Mouse (Mus musculus): Measurements from ENCODE around the gene Catsperz. TPM values are rescaled to one million over a fixed set of nuclear protein-coding genes. Genes with fewer than 3 reads are reported as not detected.

Gene Catsperz
- polyA plus RNA-seq, 1 experiment from 2014 or later = 0.73 TPM

- peaks cover 45% of the 10 kb centered on the region for H3K36me3 ChIP-seq
- H3K27me3 ChIP-seq = no peaks in the 10 kb centered on the region
- WGBS (ENCODE audit: insufficient replicate concordance) = 82% methylated on average over 10 of the region's 10 CpGs
- H3K27ac ChIP-seq = no peak overlapping the region
- DNase-seq (no peak), ATAC-seq (ENCODE audit: low read depth) (no peak)
- H3K4me2 ChIP-seq = no peak overlapping the region
- H3K4me1 ChIP-seq (replicated peaks) = peaks cover 20% of the 10 kb centered on the region
- H3K9ac ChIP-seq = no peak overlapping the region
- H3K4me3 ChIP-seq (replicated peaks) = no peak overlapping the region
- H3K9me3 ChIP-seq (replicated peaks) = no peaks in the 10 kb centered on the region
These were observed 31.3 kb upstream of the Catsperz start for GRCm38 (mm10) chr19:6956461-6956860.

GRCm38 (mm10) chr19:6955424-6955823 lies 30.2 kb upstream of the Catsperz start:
- DNase-seq (no peak), ATAC-seq (ENCODE audit: low read depth) (no peak)
- H3K4me3 ChIP-seq (replicated peaks) = no peak overlapping the region
- H3K9me3 ChIP-seq (replicated peaks) = no peaks in the 10 kb centered on the region
- peaks cover 25% of the 10 kb centered on the region for H3K4me1 ChIP-seq (replicated peaks)
- H3K9ac ChIP-seq = no peak overlapping the region
- no peak overlapping the region for H3K27ac ChIP-seq
- WGBS (ENCODE audit: insufficient replicate concordance) = 79% methylated on average over 7 of the region's 7 CpGs
- peaks cover 39% of the 10 kb centered on the region for H3K36me3 ChIP-seq
- no peak overlapping the region for H3K4me2 ChIP-seq
- no peaks in the 10 kb centered on the region for H3K27me3 ChIP-seq

- H3K4me2 ChIP-seq = no peak overlapping the region
- no peak overlapping the region for H3K4me3 ChIP-seq (replicated peaks)
- WGBS (ENCODE audit: insufficient replicate concordance) = 75% methylated on average over 9 of the region's 9 CpGs
- H3K4me1 ChIP-seq (replicated peaks) = peaks cover 39% of the 10 kb centered on the region
- no peak overlapping the region for H3K9ac ChIP-seq
- no peak for DNase-seq
- H3K27ac ChIP-seq = no peak overlapping the region
- no peaks in the 10 kb centered on the region for H3K27me3 ChIP-seq
- H3K36me3 ChIP-seq = peaks cover 29% of the 10 kb centered on the region
- H3K9me3 ChIP-seq (replicated peaks) = no peaks in the 10 kb centered on the region
- no peak for ATAC-seq (ENCODE audit: low read depth)
These were observed 28.9 kb upstream of the Catsperz start for GRCm38 (mm10) chr19:6954046-6954445.

- peak overlapping the region; percentile 93 for H3K27ac ChIP-seq
- H3K9ac ChIP-seq = peak overlapping the region; percentile 82
- peak overlapping the region; percentile 74 for H3K4me3 ChIP-seq (replicated peaks)
- ATAC-seq (ENCODE audit: low read depth) (0 out of 2 replicates have a peak, but pooled peaks have one; percentile 3), DNase-seq (no peak)
- no peaks in the 10 kb centered on the region for H3K27me3 ChIP-seq
- H3K4me2 ChIP-seq = peak overlapping the region; percentile 92
- peaks cover 17% of the 10 kb centered on the region for H3K36me3 ChIP-seq
- WGBS (ENCODE audit: insufficient replicate concordance) = 0% methylated on average over 3 of the region's 3 CpGs
- no peaks in the 10 kb centered on the region for H3K9me3 ChIP-seq (replicated peaks)
- H3K4me1 ChIP-seq (replicated peaks) = peaks cover 51% of the 10 kb centered on the region
These were observed 27.5 kb upstream of the Catsperz start for GRCm38 (mm10) chr19:6952712-6953037.

GRCm38 (mm10) chr19:6951994-6952711 lies 27.0 kb upstream of the Catsperz start:
- H3K27me3 ChIP-seq = no peaks in the 10 kb centered on the region
- 3% methylated on average over 31 of the region's 31 CpGs for WGBS (ENCODE audit: insufficient replicate concordance)
- H3K9ac ChIP-seq = peak overlapping the region; percentile 82
- H3K4me1 ChIP-seq (replicated peaks) = peaks cover 51% of the 10 kb centered on the region
- H3K9me3 ChIP-seq (replicated peaks) = no peaks in the 10 kb centered on the region
- DNase-seq (peak; percentile 54), ATAC-seq (ENCODE audit: low read depth) (peak; percentile 45)
- peaks cover 14% of the 10 kb centered on the region for H3K36me3 ChIP-seq
- peak overlapping the region; percentile 74 for H3K4me3 ChIP-seq (replicated peaks)
- peak overlapping the region; percentile 93 for H3K27ac ChIP-seq
- H3K4me2 ChIP-seq = peak overlapping the region; percentile 92

GRCm38 (mm10) chr19:6951381-6951968 lies 26.3 kb upstream of the Catsperz start:
- peak; percentile 84 for DNase-seq
- H3K4me1 ChIP-seq (replicated peaks) = peaks cover 51% of the 10 kb centered on the region
- no peaks in the 10 kb centered on the region for H3K27me3 ChIP-seq
- peak; percentile 74 for ATAC-seq (ENCODE audit: low read depth)
- H3K4me3 ChIP-seq (replicated peaks) = peak overlapping the region; percentile 74
- peak overlapping the region; percentile 93 for H3K27ac ChIP-seq
- H3K9ac ChIP-seq = peak overlapping the region; percentile 82
- peak overlapping the region; percentile 92 for H3K4me2 ChIP-seq
- no peaks in the 10 kb centered on the region for H3K9me3 ChIP-seq (replicated peaks)
- peaks cover 14% of the 10 kb centered on the region for H3K36me3 ChIP-seq
- WGBS (ENCODE audit: insufficient replicate concordance) = under 1% methylated on average over 35 of the region's 35 CpGs

- ATAC-seq (ENCODE audit: low read depth) (peak; percentile 39), DNase-seq (peak; percentile 43)
- peak overlapping the region; percentile 92 for H3K4me2 ChIP-seq
- peaks cover 51% of the 10 kb centered on the region for H3K4me1 ChIP-seq (replicated peaks)
- H3K9ac ChIP-seq = peak overlapping the region; percentile 82
- H3K27ac ChIP-seq = peak overlapping the region; percentile 93
- no peaks in the 10 kb centered on the region for H3K27me3 ChIP-seq
- H3K36me3 ChIP-seq = peaks cover 14% of the 10 kb centered on the region
- WGBS (ENCODE audit: insufficient replicate concordance) = under 1% methylated on average over 28 of the region's 28 CpGs
- no peaks in the 10 kb centered on the region for H3K9me3 ChIP-seq (replicated peaks)
- peak overlapping the region; percentile 74 for H3K4me3 ChIP-seq (replicated peaks)
These were observed 25.5 kb upstream of the Catsperz start for GRCm38 (mm10) chr19:6950613-6951153.

GRCm38 (mm10) chr19:6949951-6950350 lies 24.8 kb upstream of the Catsperz start:
- peaks cover 55% of the 10 kb centered on the region for H3K4me1 ChIP-seq (replicated peaks)
- ATAC-seq (ENCODE audit: low read depth) = no peak
- 65% methylated on average over 5 of the region's 5 CpGs for WGBS (ENCODE audit: insufficient replicate concordance)
- no peak for DNase-seq
- peak overlapping the region; percentile 82 for H3K9ac ChIP-seq
- peak overlapping the region; percentile 93 for H3K27ac ChIP-seq
- peaks cover 12% of the 10 kb centered on the region for H3K36me3 ChIP-seq
- H3K4me2 ChIP-seq = peak overlapping the region; percentile 92
- no peaks in the 10 kb centered on the region for H3K9me3 ChIP-seq (replicated peaks)
- H3K4me3 ChIP-seq (replicated peaks) = peak overlapping the region; percentile 74
- no peaks in the 10 kb centered on the region for H3K27me3 ChIP-seq

- Histone ChIP-seq H3K9ac (peak overlapping the region; percentile 3; the same call in 1 of the 2 replicates), H3K4me2 (peak overlapping the region; percentile 92)
- WGBS (ENCODE audit: insufficient replicate concordance) = 80% methylated on average over 5 of the region's 5 CpGs
These were observed 24.4 kb upstream of the Catsperz start for GRCm38 (mm10) chr19:6949532-6949931.

GRCm38 (mm10) chr19:6948186-6948585 lies 23.0 kb upstream of the Catsperz start:
- H3K4me2 ChIP-seq = no peak overlapping the region
- WGBS (ENCODE audit: insufficient replicate concordance) = 70% methylated on average over 4 of the region's 4 CpGs
- DNase-seq = no peak
- H3K9me3 ChIP-seq (replicated peaks) = no peaks in the 10 kb centered on the region
- peaks cover 57% of the 10 kb centered on the region for H3K4me1 ChIP-seq (replicated peaks)
- ATAC-seq (ENCODE audit: low read depth) = no peak
- no peaks in the 10 kb centered on the region for H3K27me3 ChIP-seq
- peaks cover 13% of the 10 kb centered on the region; the same call in 1 of the 2 replicates for H3K36me3 ChIP-seq
- no peak overlapping the region for H3K4me3 ChIP-seq (replicated peaks)
- H3K27ac ChIP-seq = no peak overlapping the region
- no peak overlapping the region for H3K9ac ChIP-seq

More at GRCm38 (mm10) chr19:6949532-6949931, 24.4 kb upstream of the Catsperz start:
- Histone ChIP-seq H3K4me1 (replicated peaks) (peaks cover 55% of the 10 kb centered on the region), H3K36me3 (peaks cover 13% of the 10 kb centered on the region), H3K4me3 (replicated peaks) (0 out of 2 replicates have a peak overlapping the region, but pooled peaks have one; percentile 74), H3K27ac (no peak overlapping the region), H3K9me3 (replicated peaks) (no peaks in the 10 kb centered on the region), H3K27me3 (no peaks in the 10 kb centered on the region)
- ATAC-seq (ENCODE audit: low read depth) (no peak), DNase-seq (no peak)

GRCm38 (mm10) chr19:6947742-6948141 lies 22.6 kb upstream of the Catsperz start:
- WGBS (ENCODE audit: insufficient replicate concordance) = 51% methylated on average over 4 of the region's 4 CpGs
- Histone ChIP-seq H3K4me2 (no peak overlapping the region), H3K9me3 (replicated peaks) (no peaks in the 10 kb centered on the region), H3K36me3 (peaks cover 13% of the 10 kb centered on the region; the same call in 1 of the 2 replicates), H3K27ac (no peak overlapping the region), H3K4me1 (replicated peaks) (peaks cover 57% of the 10 kb centered on the region), H3K27me3 (no peaks in the 10 kb centered on the region), H3K4me3 (replicated peaks) (no peak overlapping the region), H3K9ac (no peak overlapping the region)
- ATAC-seq (ENCODE audit: low read depth) (no peak), DNase-seq (no peak)
